Mouse (Mus musculus) left cerebral cortex, adult 9 months (tissue): ENCODE measurements around the gene Olfr469.
"Not testable (repeated sequence)": the region's sequence is repeated elsewhere in the genome, so short reads cannot be mapped to it uniquely, and the experiment has no call there.

ENCODE experiments used
- DNase-seq, 2 experiments: peaks; one replicate each; pipeline ENCODE4 v3.0.0; 2022; ENCODE audit warnings: low spot score in 2 of 2

The Olfr469 gene

DNA sequence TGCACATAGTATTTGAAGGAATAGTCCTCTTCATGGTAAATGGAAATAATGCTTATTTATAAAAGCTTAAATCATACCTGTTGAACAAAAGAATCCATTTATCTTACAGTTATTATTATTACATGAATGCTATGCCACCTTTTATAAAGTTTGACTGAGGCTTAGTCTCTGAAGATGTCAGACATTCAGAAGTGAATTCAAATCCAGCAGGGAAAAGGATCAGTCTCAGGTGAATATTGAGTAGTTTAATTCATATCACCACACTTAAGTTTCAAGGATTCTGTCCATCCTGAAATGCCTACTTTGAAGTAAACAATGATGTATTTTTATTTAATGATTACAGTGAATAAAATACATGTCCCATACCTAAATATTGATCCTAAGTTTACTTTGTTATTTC, at the start of gene Olfr469:
TSS of gene Olfr469 (minus strand) at position 101 of the 400 bp plus-strand sequence.
- DNase-seq = not testable (repeated sequence)

DNA sequence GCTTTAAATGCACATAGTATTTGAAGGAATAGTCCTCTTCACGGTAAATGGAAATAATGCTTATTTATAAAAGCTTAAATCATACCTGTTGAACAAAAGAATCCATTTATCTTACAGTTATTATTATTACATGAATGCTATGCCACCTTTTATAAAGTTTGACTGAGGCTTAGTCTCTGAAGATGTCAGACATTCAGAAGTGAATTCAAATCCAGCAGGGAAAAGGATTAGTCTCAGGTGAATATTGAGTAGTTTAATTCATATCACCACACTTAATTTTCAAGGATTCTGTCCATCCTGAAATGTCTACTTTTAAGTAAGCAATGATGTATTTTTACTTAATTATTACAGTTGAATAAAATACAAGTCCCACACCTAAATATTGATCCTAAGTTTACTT, 22.0 kb upstream of the Olfr469 start, which contains the start of gene Olfr470:
TSS of gene Olfr470 (minus strand) at position 101 of the 400 bp plus-strand sequence.
- not testable (repeated sequence) for DNase-seq

DNA sequence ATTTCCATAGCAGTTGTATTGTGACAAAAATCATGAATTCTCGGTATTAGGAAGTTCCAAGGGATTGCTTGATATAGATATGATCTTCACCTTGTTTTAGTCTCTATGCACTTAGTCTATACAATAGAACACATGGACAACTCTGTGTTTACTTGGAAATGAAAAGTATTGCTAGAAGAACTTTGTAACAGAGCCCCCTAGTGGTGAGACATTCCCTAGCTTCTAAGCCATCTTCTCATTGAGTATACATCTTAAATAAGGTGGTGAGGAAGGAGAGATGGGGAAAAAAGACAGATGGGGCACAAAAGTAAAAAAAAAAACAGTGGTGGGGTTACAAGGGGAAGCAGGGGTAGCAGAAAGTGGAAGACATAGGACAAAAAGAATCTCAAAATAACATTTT, 16.4 kb upstream of the Olfr469 start:
- DNase-seq = no peak

GRCm38 (mm10) chr7:107823867-107824266, 1.5 kb downstream of the Olfr469 start:
- not testable (repeated sequence) for DNase-seq

- no peak for DNase-seq
These were observed 5.9 kb downstream of the Olfr469 start for GRCm38 (mm10) chr7:107819442-107819841.

DNA sequence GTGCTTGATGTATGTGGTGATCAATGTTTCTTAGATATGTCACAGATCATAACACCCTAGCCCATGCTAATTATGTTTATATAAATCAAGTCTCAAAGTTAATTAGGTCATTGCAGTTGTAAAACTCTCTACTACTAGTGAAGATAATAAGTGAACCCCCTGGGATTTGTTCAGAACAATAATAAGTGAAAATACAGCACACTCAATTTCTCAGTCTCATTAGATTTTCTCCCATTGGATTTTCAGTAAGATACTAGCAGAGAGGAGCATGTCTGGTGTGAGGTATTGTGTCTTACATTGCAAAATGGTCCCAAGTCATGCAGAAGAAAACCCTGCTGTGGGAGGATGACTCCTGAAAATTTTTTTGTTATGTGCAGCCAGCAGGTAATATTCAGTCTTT, 13.4 kb downstream of the Olfr469 start, which contains the start of gene Olfr467:
TSS of gene Olfr467 (plus strand) at position 301 of the 400 bp plus-strand sequence.
- DNase-seq = no peak

- no peak for DNase-seq
These were observed 23.2 kb downstream of the Olfr469 start for GRCm38 (mm10) chr7:107802138-107802537.

DNA sequence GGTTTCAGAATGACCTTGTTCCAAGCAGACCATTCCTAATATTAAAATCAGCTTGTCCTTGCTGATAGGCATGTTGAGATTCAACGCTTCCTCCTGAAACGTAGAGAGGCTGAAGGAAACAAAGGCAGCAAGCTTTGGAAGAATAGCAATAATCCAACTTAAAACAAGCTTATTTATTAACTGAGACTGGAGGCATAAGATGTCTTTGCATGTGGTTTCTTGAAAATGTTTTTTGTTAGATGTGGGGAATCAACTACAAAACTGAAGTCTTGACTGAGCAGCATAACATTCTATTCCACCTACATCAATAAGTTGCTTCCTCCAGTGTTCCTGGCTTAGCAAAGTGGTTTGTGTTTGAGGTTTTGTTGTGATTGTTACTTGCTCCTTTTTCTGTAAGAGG, 24.2 kb downstream of the Olfr469 start, which contains the start of gene Ovch2:
TSS of gene Ovch2 (minus strand) at position 101 of the 400 bp plus-strand sequence.
- DNase-seq = no peak

DNA sequence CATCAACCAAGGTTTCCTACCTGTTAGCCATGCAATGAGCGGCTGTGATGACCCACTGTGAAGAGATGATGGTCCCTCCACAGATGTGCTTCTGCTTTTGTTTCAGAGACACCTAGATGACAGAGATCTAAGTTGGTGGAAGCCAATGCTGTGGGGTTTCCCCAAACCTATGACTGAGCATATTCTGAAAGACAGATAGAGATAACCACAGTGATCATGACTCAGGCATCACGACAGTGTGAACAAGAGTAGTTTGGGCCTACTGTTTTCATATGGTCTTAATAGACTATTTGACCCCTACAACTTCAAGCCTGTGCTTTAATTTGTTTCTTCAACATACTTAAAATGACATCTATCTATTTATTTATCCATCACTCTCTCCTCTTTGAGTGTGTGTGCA, 28.8 kb downstream of the Olfr469 start:
- DNase-seq = no peak

DNA sequence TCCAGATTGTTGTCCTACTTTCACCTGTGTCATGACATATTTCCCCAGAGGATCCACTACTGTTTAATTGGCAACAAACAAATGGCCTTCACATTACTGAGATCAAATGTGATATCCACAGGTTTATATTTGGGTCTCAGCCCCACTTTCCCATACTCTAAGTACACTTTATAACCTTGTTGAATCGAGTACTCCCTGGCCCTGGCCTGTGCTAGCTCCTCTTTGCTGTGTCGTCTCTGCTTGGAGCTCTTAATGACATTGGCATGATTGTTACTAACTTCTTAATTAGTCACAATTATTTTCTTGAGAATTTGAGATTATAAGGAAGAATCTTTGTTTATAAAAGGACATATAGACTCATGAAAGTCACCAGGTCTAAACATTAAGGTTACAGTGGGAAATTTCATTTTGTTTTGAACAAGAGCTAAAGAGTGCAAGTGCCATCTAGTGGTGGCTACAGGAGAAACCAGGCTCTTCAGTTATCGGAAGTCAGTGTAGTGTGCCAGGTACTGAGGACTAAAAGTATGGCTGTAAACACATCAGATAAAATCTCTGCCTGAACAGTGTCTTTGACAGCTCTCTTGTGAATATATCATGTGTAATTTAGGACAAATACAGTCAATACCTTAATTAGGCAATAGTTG, 37.2 kb downstream of the Olfr469 start:
- DNase-seq = peak in 1 of 2 experiments; percentile 22

DNA sequence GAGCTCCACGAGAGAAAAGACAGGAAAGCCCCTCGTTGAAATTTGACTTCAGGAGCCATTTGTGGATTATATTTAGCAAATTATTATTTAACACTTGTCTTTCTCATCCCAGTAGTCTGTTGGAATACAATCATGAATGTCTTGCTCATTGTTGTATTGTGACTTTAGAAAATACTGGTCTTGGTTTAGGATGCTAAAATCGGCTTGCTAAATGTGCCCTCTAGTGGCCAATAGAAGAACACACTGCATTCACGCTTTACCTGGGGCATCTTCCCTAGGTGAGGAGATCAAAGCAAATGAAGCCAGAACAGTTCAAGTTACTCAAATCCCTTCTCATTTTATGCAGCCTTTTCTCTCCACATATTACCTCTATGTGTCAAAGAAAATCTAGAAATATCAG, 45.7 kb downstream of the Olfr469 start:
- peak in 1 of 2 experiments; percentile 18 for DNase-seq

DNA sequence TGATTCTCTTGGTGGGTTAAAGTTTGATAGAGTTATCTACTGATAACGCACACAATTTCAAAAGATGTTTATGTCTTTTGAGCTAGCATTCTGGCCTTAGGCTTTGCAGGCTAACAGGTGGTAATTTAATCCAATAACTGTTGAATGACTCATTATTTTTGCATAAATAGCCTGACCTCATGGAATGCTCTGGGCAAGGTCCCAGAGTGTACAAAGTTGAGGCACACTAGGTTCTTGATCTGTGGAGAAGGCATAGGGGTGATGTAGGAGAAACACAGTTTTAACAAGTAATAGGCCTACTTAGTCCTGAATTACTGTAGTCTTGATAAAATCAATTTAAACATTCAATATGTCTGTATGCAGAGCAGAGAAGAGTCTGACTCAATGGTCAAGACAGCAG, 47.1 kb downstream of the Olfr469 start:
- no peak for DNase-seq

DNA sequence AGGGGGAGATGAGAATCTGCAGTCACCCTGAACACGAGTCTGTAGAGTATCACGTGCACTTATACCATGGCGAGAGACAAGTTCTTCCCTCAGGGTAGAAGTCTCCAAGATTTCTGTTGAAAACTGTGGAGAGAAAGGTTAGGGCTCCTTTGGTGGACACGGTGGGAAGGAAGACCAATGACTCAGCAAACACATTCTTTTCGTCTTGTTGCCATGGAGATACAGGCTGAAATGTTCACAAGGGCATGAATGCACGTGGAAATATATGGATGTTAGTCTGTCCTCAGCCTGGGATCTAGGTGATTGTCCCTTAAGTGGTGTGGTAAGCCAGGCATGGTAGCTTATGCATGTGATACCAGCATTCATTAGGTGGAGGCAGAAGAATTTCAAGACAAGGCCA, 54.5 kb downstream of the Olfr469 start:
- DNase-seq = no peak
